Mouse (Mus musculus) thymus, adult 2 months (tissue): ENCODE results near the gene Ackr2.

Experiments used
- CTCF ChIP-seq: fragments of 200-500 bp; IDR thresholded peaks from 2 replicates; pipeline ENCODE4 v1.5.1; 2012; ENCODE audit warnings: mild to moderate bottlenecking, control low read depth, low read length, moderate library complexity, borderline replicate concordance; ENCODE audit not compliant: control insufficient read depth, poor library complexity, insufficient read depth; ENCODE audit errors: extremely low read depth
- POLR2A ChIP-seq: fragments of 200-500 bp; IDR thresholded peaks from 2 replicates; pipeline ENCODE4 v1.6.1; 2012; ENCODE audit warnings: mild to moderate bottlenecking, low read length, control low read depth, moderate library complexity; ENCODE audit not compliant: control insufficient read depth, poor library complexity, insufficient read depth; ENCODE audit errors: extremely low read depth

GRCm38 (mm10) chr9:121951114-121951423 lies 52.9 kb downstream of the Ackr2 start:
- TF ChIP-seq CTCF (no peak), POLR2A (no peak)
